Mouse (Mus musculus) brain, embryonic 14.5 days (tissue): ENCODE measurements around the gene Naa20.

ENCODE experiments used
- CTCF ChIP-seq: fragments of 200-500 bp; IDR thresholded peaks from 2 replicates; pipeline ENCODE4 v1.5.1; 2012; ENCODE audit warnings: inconsistent platforms, mild to moderate bottlenecking, moderate library complexity, borderline replicate concordance; ENCODE audit not compliant: insufficient read depth, insufficient read length; ENCODE audit errors: extremely low read depth
- POLR2A ChIP-seq: fragments of 200-500 bp; IDR thresholded peaks from 2 replicates; pipeline ENCODE4 v1.6.1; 2012; ENCODE audit warnings: mild to moderate bottlenecking, inconsistent platforms, borderline replicate concordance; ENCODE audit not compliant: poor library complexity, insufficient read depth, insufficient read length, severe bottlenecking; ENCODE audit errors: extremely low read depth

DNA sequence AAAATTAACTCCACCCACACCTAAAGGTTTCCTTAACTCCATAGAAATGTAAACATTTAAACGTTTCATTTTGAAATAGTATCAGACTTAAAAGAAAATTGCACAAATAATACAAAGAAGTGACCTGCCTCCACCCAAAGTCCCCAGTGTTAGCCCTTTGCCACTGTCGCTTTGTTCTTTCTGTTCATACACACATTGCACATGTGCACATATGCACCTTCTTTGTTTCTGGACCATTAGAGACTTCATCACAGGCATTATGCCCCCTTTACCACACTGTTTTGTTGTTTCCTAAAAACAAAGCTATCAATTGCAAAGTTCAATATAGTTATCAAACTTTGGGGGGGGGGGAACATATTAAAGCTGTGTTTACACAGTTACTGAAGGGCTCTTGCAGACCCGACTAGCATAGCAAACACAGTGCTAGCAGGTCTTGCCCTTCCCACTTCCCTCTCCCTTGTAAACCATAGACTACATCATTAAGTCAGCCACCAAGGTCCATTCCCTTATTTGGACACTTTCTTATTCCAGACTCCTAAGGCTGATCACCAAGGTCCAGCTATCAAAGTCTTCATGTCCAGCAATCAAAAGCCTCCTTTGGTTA lies 26.9 kb upstream of the Naa20 start:
- TF ChIP-seq CTCF (no peak), POLR2A (no peak)
